Mouse (Mus musculus) testis, adult 10 weeks (tissue): Measurements from ENCODE around the gene Taf8. TPM values are rescaled to one million over a fixed set of nuclear protein-coding genes. Genes with fewer than 3 reads are reported as not detected.

Experiments
- polyA plus RNA-seq: library from polyadenylated mRNA; stranded (reverse); fragments of 350-450 nt; fragmentation: Illumina TruSeq; extraction: RNeasy Lipid Tissue Mini Kit (QIAGEN cat#74804); gene quantifications from one replicate; pipeline ENCODE4 v1.2.3, GENCODE M21; 2014; ENCODE audit warnings: low read depth, low replicate concordance

The Taf8 gene
- 5.5 TPM for polyA plus RNA-seq

DNA sequence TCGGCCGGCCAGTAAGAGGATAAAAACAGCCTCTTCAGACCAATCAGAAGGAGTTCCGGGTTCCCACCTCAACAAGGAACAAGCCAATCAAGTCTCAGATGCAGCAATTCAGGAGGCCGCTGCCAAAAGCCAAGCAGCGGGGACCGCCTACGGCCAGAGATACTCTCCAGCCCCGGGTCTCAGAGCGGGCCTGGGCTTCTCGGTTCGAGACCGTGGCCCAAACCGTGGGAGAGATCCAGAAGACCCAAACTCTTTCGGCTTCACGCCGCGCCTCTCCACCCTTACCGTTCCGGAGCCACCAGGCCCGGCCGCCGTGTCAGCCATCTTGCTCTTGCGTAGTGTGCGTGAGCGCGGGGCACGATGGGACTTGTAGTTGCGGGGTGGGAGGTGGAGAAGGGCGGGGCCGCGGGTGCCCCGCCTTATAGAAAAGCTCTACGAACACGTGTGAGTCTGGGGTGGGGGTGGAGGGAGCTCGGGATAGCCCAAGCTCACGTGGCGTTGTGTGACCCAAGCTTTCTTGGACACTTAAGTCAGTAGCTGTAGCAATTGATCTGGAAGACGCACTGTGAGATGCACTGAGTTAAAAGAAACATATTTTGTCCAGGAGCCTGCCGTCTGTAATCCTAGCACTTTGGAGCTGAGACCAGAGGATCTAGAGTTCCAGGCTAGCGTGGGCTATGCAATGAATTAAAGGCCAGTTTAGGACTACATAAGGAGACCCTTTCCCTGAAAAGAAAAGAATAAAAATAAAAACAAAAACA, at the start of gene Taf8:
Gene Taf8, minus strand, starts transcription at position 347 of the 761 bp plus-strand sequence.

GRCm38 (mm10) chr17:47504941-47505346, 2.9 kb upstream of the Taf8 start, which contains the start of gene Ccnd3:
TSS of gene Ccnd3 (plus strand) at chr17:47505051.

DNA sequence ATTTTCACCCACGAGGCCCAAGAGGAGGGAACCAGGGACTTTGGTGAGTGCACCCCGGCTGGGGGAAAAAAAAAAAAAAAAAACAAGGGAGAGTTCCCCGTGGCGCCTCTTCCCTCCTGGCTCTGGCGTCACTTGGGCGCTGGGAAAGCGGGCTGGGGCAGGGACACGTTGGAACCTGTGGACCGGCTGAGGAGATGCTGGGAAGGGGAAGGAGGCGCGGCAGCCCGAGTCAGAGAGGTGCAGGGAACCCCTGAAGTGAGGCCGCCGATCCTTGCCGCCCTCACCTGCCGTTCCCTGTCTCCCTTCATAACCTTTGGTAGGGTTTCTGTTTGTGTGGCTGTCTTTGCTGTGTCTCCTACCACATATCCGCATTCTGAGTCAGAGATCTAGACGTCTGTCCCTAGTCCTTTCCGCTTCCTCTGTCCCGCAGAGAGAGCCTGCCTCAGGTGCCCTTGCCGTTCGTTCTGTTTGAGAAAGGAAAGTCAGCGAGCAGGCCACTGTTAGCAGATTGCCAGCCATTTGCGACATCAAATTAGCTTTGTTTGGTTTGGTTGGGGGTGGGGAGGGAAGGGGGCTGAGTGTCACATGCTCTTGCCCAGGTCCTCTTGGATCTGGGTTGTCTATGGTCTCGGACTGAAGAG, 65.1 kb downstream of the Taf8 start, which contains the start of gene 1700001C19Rik:
Gene 1700001C19Rik, minus strand, starts transcription at position 470 of the 641 bp plus-strand sequence.

DNA sequence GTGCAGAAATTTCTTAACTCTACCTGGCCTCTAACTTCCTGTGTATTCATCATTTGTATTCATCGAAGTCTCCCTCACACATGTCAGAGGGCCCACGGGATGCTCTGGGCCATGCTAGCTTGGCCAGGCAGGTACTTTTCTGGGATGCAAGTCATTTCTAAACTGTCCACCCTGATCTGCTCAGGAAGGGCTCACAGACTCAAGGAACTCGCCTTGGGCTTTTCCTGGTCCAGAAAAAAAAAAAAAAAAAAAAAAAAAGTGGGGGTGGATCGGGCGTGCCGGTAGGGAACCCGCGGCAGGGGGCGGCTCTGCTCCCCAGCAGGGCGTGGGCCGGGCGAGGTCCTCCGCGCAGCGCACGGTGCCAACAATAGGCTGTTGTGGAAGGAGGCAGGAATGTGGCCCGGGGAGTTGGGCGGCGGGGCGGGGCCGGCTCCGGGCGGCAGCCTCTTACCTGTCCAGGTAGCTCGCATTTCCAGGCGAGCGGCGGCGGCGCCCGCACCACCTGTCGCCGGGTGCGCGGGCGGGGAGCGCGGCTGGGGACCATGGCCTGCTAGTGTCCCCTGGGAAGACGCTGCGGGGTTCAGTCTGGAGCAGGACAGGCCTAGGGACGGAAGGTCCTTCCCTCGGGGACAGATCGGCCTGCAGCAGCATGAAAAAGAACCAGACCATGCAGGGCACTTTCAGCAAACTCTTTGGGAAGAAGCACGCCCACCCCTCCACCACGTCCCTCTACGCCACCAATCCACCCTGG, 65.8 kb downstream of the Taf8 start, which contains the start of gene AI661453:
Gene AI661453, plus strand, starts transcription at position 460 of the 751 bp plus-strand sequence.

Other genes with a start within 250 kb of the Taf8 start
- 35.4 TPM for gene Mrps10, start 133.4 kb downstream of the Taf8 start, polyA plus RNA-seq
- gene Guca1b, start 116.9 kb downstream of the Taf8 start, polyA plus RNA-seq: not detected
- gene Guca1a, start 101.7 kb downstream of the Taf8 start, polyA plus RNA-seq: not detected
- gene AI661453, start 65.7 kb downstream of the Taf8 start, polyA plus RNA-seq: not detected
- gene 1700001C19Rik, start 64.9 kb downstream of the Taf8 start, polyA plus RNA-seq: 292 TPM
- gene Ccnd3, start 2.8 kb upstream of the Taf8 start, polyA plus RNA-seq: 7.7 TPM
- gene Bysl, start 109.2 kb upstream of the Taf8 start, polyA plus RNA-seq: 3.9 TPM
- 9.1 TPM for gene Med20, start 109.3 kb upstream of the Taf8 start, polyA plus RNA-seq
- 2.7 TPM for gene Gm20517, start 109.3 kb upstream of the Taf8 start, polyA plus RNA-seq
- 26.1 TPM for gene Usp49, start 128.4 kb upstream of the Taf8 start, polyA plus RNA-seq
- 18.7 TPM for gene Tomm6, start 186.1 kb upstream of the Taf8 start, polyA plus RNA-seq
- gene Frs3, start 186.7 kb upstream of the Taf8 start, polyA plus RNA-seq: 2.0 TPM
- not detected for gene Gm21981, start 192.2 kb upstream of the Taf8 start, polyA plus RNA-seq
- gene Prickle4, start 192.4 kb upstream of the Taf8 start, polyA plus RNA-seq: not detected
- not detected for gene Pgc, start 224.6 kb upstream of the Taf8 start, polyA plus RNA-seq
- gene Tfeb, start 234.7 kb upstream of the Taf8 start, polyA plus RNA-seq: not detected